Mouse (Mus musculus) heart, adult 2 months (tissue): ENCODE data around the gene Cd40lg.

ENCODE experiments used
- CTCF ChIP-seq: fragments of 200-600 bp; IDR thresholded peaks from 2 replicates; pipeline ENCODE4 v1.8.1; 2022; ENCODE audit warnings: antibody characterized with exemption, mild to moderate bottlenecking, moderate library complexity
- POLR2A ChIP-seq: fragments of 200-500 bp; IDR thresholded peaks from 2 replicates; pipeline ENCODE4 v1.6.1; 2011; ENCODE audit warnings: mild to moderate bottlenecking, low read depth, low read length, control low read depth; ENCODE audit not compliant: insufficient read depth

DNA sequence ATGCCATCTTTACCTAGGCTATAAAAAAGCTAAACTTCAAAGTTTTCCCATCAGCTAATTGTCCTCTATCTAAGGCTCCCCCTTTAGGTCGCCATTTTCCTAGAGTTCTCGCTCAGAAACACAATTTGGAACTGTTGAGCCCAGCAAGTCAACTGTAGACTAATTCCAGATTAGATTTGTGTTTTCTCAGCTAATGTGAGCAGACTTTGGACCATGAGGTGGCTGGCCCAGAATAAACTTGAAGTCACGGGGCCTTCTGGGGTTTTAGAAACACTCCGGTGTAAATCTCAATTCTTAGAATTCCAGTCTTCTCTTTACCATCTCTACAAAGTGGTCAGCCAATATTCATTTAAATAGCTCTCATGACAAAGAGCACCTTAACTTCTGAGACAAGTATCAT is 3.6 kb downstream of the Cd40lg start:
- TF ChIP-seq CTCF (no peak), POLR2A (no peak)
